10 mouse cellular contexts compared by ENCODE assay signal in the genomic region with DNA sequence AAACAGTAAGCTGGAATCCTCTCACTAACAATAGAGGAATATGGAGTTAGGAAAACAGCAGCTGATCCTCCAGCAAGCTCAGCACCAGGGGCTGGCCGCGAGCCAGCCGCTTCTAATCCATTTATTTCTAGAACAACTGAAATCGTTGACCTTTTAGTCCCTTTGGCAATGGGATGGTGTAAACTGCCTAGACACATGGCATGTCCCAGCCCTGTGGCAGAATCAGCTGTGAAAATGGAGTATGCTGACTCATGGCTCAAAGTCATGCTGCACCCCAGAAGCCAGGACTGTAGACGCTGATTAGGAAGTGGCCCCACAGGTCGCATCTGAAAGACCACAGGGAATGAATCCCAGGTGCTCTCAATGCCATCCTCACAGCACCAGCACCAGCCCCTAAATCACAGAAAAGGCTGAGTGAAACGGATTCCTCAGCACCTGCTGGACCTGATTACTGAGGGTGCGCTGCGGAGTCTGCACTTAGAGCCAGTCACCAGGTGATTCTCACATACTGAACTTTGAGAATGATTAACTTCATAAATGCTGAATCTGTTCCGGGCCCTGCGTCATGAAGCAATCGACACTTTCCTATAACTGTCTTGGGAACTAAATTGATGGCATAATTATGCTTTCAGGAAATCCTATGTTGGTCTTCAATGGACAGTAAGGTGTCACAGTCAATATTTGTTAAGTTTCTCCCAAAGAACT. TPM values are rescaled to one million over a fixed set of nuclear protein-coding genes. Genes with fewer than 3 reads are reported as not detected.
DNase-seq lines count a peak whose midpoint lies in the region; ATAC-seq lines count a peak whose summit lies in the region.
"Had no signal": no experiment of that assay in that cellular context is flagged by ENCODE, and none has a peak within 500 bp of the region (broad histone marks: within the 10 kb centered on the region; RNA-seq: fewer than 3 reads in every experiment).

No protein-coding gene starts in this region.

- peak; percentile 14 to 19 for DNase-seq in cerebellum, postnatal 14 days
- DNase-seq in cerebellum, adult 11-12 months = no peak
- peak; percentile 2 for DNase-seq in kidney, postnatal 14 days
- DNase-seq in kidney, postnatal 10 days = no peak
- peak; percentile 18 for DNase-seq in brain, adult 2 months (ENCODE audit: low read depth, low spot score)
- no peak for DNase-seq in heart, postnatal 10 days
- no peak for DNase-seq in urinary bladder, postnatal 10 days (ENCODE audit: low spot score)
- DNase-seq: lung, adult 2 months had no signal

- peak; percentile 72 for ATAC-seq in megakaryocyte progenitor cell, adult 5-6 weeks (replicated peaks; ENCODE audit: poor library complexity)
- ATAC-seq: inflammation-experienced regulatory T-cells, adult 6 months had no signal

- intact Hi-C loops in heart, postnatal 10 days (cut with DNase I) = no loop called here

RNA-seq across cellular contexts. Expression of a gene that starts 26.5 kb away (rescaled TPM):
- 39.6 and 43.7 TPM in 2 replicates for total RNA-seq in megakaryocyte progenitor cell, adult 5-6 weeks (2015)
- total RNA-seq in megakaryocyte progenitor cell, adult 5-6 weeks (2017) = 30.9 and 39.3 TPM in 2 replicates
- total RNA-seq in heart, postnatal 10 days (2021) = 1 to 10 TPM; 3.6 to 4.0 TPM

Comparison
In these comparisons a context has a peak if more than half of its experiments do, and no peak if none do; other contexts are left out.
1. DNase-seq: peak in cerebellum, postnatal 14 days (2 of 2), kidney, postnatal 14 days (single experiment) and brain, adult 2 months (single experiment); none in cerebellum, adult 11-12 months (single experiment), kidney, postnatal 10 days (single experiment), heart, postnatal 10 days (0 of 2) and urinary bladder, postnatal 10 days (single experiment).
2. RNA of a gene that starts 26.5 kb away (total RNA-seq): 30.9 to 43.7 TPM in megakaryocyte progenitor cell, adult 5-6 weeks; 3.6 to 4.0 TPM in heart, postnatal 10 days; every median in the first group is over 4 times any median in the second.